Mouse (Mus musculus): ENCODE results near the gene Fgfr2.

- TF ChIP-seq CTCF (IDR thresholded peaks at IDR 0.05) = no peak
- no peak for TF ChIP-seq EP300 (IDR thresholded peaks at IDR 0.05)
Measured at GRCm38 (mm10) chr7:131009178-131009577, 2114.0 kb downstream of the Fgfr2 start.
